Mouse (Mus musculus): ENCODE data around the gene Fam19a1.

DNA sequence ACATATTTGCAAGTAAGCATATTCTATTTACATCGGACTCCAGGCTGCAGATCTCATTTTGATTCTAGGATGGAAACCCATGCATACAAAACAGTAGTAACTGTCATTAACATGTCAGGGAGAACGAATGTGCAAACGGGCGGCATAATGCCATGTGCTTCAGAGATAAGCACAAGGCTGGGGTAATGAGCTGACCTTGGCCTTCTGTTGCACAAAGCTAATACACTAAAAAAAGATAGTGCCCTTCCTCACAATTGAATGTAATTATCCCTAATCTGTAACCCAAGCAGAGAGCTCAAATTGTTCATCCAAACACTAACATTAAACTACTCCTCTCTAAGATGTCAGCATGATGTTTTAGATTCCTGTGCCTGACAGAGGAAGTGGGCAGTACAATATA lies 173.3 kb downstream of the Fam19a1 start:
- TF ChIP-seq POLR2A (IDR thresholded peaks at IDR 0.05; ENCODE audit: low read depth, low read length) (no peak), CTCF (IDR thresholded peaks at IDR 0.05; ENCODE audit: borderline replicate concordance, insufficient read depth, low read length) (no peak)

Data from embryonic fibroblast, embryonic 13.5 days (primary cell).